Mouse (Mus musculus) B cell, adult 62 days (primary cell): ENCODE measurements around the gene Akr1c20. TPM values are rescaled to one million over a fixed set of nuclear protein-coding genes. Genes with fewer than 3 reads are reported as not detected.

Experiments
- total RNA-seq: library from RNA; stranded (reverse); gene quantifications from 4 replicates; pipeline ENCODE4 v1.2.4, GENCODE M21; 2023

Akr1c20 gene
- not detected in 4 replicates for total RNA-seq

GRCm38 (mm10) chr13:4523201-4523838 is at the start of gene Akr1c20:
Gene Akr1c20, minus strand, starts transcription at chr13:4523345.

Other genes starting within 250 kb of the Akr1c20 start
- gene Akr1c12, start 243.9 kb downstream of the Akr1c20 start, total RNA-seq, result not detected in 4 replicates
- not detected in 4 replicates for gene Akr1c6, start 89.0 kb downstream of the Akr1c20 start, total RNA-seq
- gene Akr1c21, start 50.7 kb upstream of the Akr1c20 start, total RNA-seq, result not detected in 4 replicates
- 2.6 to 3.9 TPM (median 2.9 TPM) in 4 replicates for gene Akr1e1, start 85.8 kb upstream of the Akr1c20 start, total RNA-seq